Mouse (Mus musculus) ES-Bruce4 (cell line): ENCODE measurements around the gene Dcaf4. TPM values are rescaled to one million over a fixed set of nuclear protein-coding genes. Genes with fewer than 3 reads are reported as not detected.

ENCODE experiments used
- H3K27ac ChIP-seq: 2 replicates; pipeline ENCODE4 v1.5.1; 2012; ENCODE audit warnings: low read length, inconsistent platforms; ENCODE audit not compliant: insufficient read depth
- H3K27me3 ChIP-seq: 2 replicates; pipeline ENCODE4 v1.6.1; 2012; ENCODE audit warnings: mild to moderate bottlenecking, low read length, inconsistent platforms; ENCODE audit not compliant: control insufficient read depth, poor library complexity, insufficient read depth, severe bottlenecking
- H3K36me3 ChIP-seq: 2 replicates; pipeline ENCODE4 v1.6.1; 2012; ENCODE audit warnings: inconsistent platforms, mild to moderate bottlenecking, low read length, moderate library complexity; ENCODE audit not compliant: control insufficient read depth, poor library complexity, insufficient read depth, severe bottlenecking
- H3K4me1 ChIP-seq: one replicate; pipeline ENCODE4 v1.8.1; 2011; ENCODE audit warnings: low read length; ENCODE audit not compliant: control insufficient read depth, insufficient read depth
- H3K4me3 ChIP-seq: 2 replicates; pipeline ENCODE4 v1.5.1; 2011; ENCODE audit warnings: low read depth, mild to moderate bottlenecking, low read length
- H3K9ac ChIP-seq: 2 replicates; pipeline ENCODE4 v1.6.1; 2012; ENCODE audit warnings: low read depth, mild to moderate bottlenecking, inconsistent platforms; ENCODE audit not compliant: poor library complexity, severe bottlenecking
- H3K9me3 ChIP-seq: replicated peaks from 2 replicates; pipeline ENCODE4 v1.6.1; 2012; ENCODE audit warnings: mild to moderate bottlenecking, low read length, inconsistent platforms; ENCODE audit not compliant: control insufficient read depth, poor library complexity, insufficient read depth, severe bottlenecking
- CTCF ChIP-seq: IDR thresholded peaks from one replicate; pipeline ENCODE4 v1.8.1; 2011; ENCODE audit warnings: low read depth, low read length
- EP300 ChIP-seq: IDR thresholded peaks from 2 replicates; pipeline ENCODE4 v1.6.1; 2011; ENCODE audit warnings: low read depth, low read length; ENCODE audit not compliant: insufficient read depth
- POLR2A ChIP-seq: IDR thresholded peaks from one replicate; pipeline ENCODE4 v1.8.1; 2011; ENCODE audit warnings: low read length; ENCODE audit not compliant: insufficient read depth
- polyA plus RNA-seq: library from polyadenylated mRNA; stranded (reverse); fragments of >200 nt; gene quantifications from 2 replicates; pipeline ENCODE4 v1.2.4, GENCODE M21; 2011; ENCODE audit warnings: low read depth; ENCODE audit not compliant: missing spikeins, insufficient read depth, insufficient read length

The Dcaf4 gene
- polyA plus RNA-seq, 1 experiment, result 125 TPM

DNA sequence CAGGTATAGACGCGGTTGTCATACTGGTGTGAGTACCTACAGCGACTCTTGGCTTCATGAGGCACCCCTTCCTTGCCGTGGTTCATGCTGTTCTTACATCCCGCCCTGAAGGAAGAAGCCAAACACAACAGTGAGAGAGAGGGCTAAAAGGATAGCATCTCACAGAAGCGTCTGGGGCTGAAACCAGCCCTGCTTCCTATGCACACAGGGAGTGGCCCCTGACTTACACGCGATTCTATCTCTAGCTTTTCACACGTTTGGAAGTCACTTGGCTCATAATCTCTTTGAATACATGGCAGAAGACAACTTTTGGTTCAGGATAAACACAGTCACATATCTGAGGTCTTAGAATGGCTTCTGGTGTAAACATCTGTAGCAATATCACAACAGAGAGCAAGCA lies 35.3 kb downstream of the Dcaf4 start:
- H3K36me3 ChIP-seq, result peaks cover 4% of the 10 kb centered on the region; the same call in 1 of the 2 replicates

DNA sequence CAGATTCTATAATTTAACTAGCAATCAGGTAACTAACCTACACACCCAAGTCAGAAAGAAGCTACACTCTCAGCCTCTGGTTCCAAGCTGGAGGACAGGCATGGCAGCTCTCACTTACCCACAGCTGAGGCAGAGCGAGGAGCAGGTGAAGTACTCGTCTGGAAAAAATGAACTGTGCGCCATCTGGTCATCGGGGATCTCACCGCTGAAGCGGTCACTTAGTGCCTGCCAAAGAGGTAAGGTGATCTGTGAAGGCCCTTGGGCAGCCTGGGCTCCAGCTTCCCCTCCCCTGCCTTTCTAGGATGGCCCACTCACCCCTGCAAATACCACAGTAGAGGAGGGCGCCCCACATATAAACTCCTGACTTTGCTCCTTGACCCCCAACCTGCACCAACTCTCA lies 38.2 kb downstream of the Dcaf4 start:
- H3K9ac ChIP-seq, result no peak overlapping the region
- H3K36me3 ChIP-seq, result peaks cover 4% of the 10 kb centered on the region; the same call in 1 of the 2 replicates
- H3K4me3 ChIP-seq, result no peak overlapping the region
- peaks cover 4% of the 10 kb centered on the region for H3K4me1 ChIP-seq
- no peak for TF ChIP-seq EP300
- no peak for TF ChIP-seq POLR2A
- H3K27ac ChIP-seq, result no peak overlapping the region
- H3K27me3 ChIP-seq, result no peaks in the 10 kb centered on the region
- H3K9me3 ChIP-seq, result no peaks in the 10 kb centered on the region

More for the DNA sequence above, 35.3 kb downstream of the Dcaf4 start:
- Histone ChIP-seq H3K9ac (no peak overlapping the region), H3K9me3 (no peaks in the 10 kb centered on the region), H3K27me3 (no peaks in the 10 kb centered on the region), H3K27ac (no peak overlapping the region), H3K4me3 (no peak overlapping the region), H3K4me1 (peaks cover 4% of the 10 kb centered on the region)
- TF ChIP-seq CTCF (no peak), POLR2A (no peak), EP300 (no peak)

DNA sequence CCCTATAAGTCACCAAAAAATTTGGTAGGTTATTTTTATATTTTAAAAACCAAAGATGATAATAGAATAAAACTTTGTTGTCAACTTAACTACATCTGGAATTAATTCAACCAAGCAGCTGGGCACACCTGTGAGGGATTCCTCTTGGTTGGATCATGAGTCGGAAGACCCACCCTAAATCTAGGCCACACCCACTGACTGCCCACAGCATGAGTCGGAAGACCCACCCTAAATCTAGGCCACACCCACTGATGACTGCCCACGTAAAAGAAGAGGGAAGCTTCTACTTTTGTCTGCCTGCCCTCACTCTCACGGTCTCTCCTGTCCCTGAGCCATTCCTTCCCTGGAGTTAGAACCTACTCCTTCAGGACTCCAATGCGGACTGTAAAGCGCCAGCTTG lies 39.9 kb downstream of the Dcaf4 start:
- H3K9ac ChIP-seq, result 0 out of 2 replicates have a peak overlapping the region, but pooled peaks have one; percentile 30
- H3K36me3 ChIP-seq, result peaks cover 10% of the 10 kb centered on the region
- no peak for TF ChIP-seq CTCF
- no peak for TF ChIP-seq POLR2A
- TF ChIP-seq EP300, result no peak

DNA sequence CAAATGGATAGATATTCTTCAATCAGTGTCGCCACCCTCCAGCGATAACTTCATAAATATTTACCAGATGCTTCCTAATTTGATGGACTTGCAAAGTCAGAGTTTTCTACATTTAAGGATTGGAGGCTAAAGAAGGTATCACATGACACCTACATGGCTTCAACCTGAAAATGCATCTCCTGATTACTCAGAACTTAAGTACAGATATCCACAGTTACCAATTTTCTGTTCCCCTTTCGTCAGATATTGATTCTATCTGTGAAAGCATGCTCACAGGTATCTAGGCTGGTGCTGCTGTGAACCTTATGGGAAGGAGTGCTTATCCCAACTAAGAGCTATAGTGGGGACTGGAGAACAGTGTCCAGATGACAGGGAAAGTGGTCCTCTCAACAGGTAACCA lies 42.3 kb downstream of the Dcaf4 start:
- H3K36me3 ChIP-seq, result peaks cover 20% of the 10 kb centered on the region
- H3K27ac ChIP-seq, result no peak overlapping the region
- no peaks in the 10 kb centered on the region for H3K27me3 ChIP-seq
- no peaks in the 10 kb centered on the region for H3K9me3 ChIP-seq
- no peak overlapping the region for H3K9ac ChIP-seq
- no peak for TF ChIP-seq CTCF
- no peak for TF ChIP-seq POLR2A
- no peak for TF ChIP-seq EP300
- H3K4me3 ChIP-seq, result no peak overlapping the region
- H3K4me1 ChIP-seq, result peaks cover 3% of the 10 kb centered on the region

More for the DNA sequence above, 39.9 kb downstream of the Dcaf4 start:
- Histone ChIP-seq H3K9me3 (no peaks in the 10 kb centered on the region), H3K4me3 (no peak overlapping the region), H3K4me1 (peaks cover 4% of the 10 kb centered on the region), H3K27ac (no peak overlapping the region), H3K27me3 (no peaks in the 10 kb centered on the region)

DNA sequence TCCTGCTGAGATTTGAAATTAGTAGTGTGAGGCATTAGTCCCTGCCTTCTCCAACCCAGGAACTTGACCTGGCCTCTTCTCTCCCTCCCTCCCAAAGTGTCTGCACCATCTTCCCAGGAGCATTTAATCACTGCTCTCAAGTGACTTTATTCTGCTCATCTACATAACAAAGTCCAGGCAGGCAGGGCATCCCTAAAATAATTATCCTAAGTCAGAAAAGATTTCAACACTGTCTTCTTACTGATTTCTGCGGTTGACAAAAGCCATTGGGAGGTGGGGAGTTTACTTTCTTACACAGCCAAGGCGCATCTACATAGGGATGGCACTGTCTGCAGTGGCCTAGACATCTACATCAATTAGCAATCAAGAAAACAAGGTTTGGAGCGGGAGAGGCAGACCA lies 49.6 kb downstream of the Dcaf4 start:
- TF ChIP-seq CTCF (no peak), POLR2A (no peak), EP300 (no peak)
- H3K27ac ChIP-seq, result peak overlapping the region; percentile 31; the same call in 1 of the 2 replicates
- peaks cover 36% of the 10 kb centered on the region for H3K36me3 ChIP-seq

DNA sequence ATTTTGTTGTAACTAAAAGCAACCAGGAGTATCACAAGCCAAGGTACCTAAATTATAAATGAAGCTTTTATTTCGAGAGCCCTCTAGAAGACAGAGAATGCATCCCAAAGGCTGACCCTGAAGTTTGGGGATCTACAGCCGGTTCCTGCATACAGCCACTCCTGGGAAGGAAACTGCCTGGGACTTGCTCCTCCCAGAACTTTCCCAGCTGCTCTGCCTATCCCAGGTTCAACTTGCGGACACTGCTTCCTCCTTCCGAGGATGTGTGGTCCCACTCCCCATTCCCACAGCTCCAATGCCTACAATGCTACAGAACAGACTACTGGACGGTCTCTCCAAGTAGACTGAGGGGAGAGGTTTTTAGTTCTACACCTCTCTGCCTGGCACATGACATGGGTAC lies 52.5 kb downstream of the Dcaf4 start:
- H3K4me3 ChIP-seq, result no peak overlapping the region
- H3K4me1 ChIP-seq, result peaks cover 11% of the 10 kb centered on the region
- TF ChIP-seq POLR2A (no peak), EP300 (no peak), CTCF (no peak)
- no peak overlapping the region for H3K9ac ChIP-seq
- H3K36me3 ChIP-seq, result peaks cover 26% of the 10 kb centered on the region
- H3K9me3 ChIP-seq, result no peaks in the 10 kb centered on the region
- H3K27me3 ChIP-seq, result no peaks in the 10 kb centered on the region
- H3K27ac ChIP-seq, result peak overlapping the region; percentile 55; the same call in 1 of the 2 replicates

More for the DNA sequence above, 49.6 kb downstream of the Dcaf4 start:
- Histone ChIP-seq H3K4me1 (peaks cover 10% of the 10 kb centered on the region), H3K4me3 (no peak overlapping the region), H3K9me3 (no peaks in the 10 kb centered on the region), H3K27me3 (no peaks in the 10 kb centered on the region), H3K9ac (no peak overlapping the region)
